In genomic region chrX:164322492-164322891, GRCm38 (mm10) we compare ENCODE assay signal across 24 mouse cellular contexts. TPM values are rescaled to one million over a fixed set of nuclear protein-coding genes. Genes with fewer than 3 reads are reported as not detected.
DNase-seq lines count a peak whose midpoint lies in the region; ATAC-seq and TF ChIP-seq lines count a peak whose summit lies in the region.
"Had no signal": no experiment of that assay in that cellular context is flagged by ENCODE, and none has a peak within 500 bp of the region (broad histone marks: within the 10 kb centered on the region; RNA-seq: fewer than 3 reads in every experiment).

No protein-coding gene starts in this region.

- no peaks in the 10 kb centered on the region for H3K36me3 ChIP-seq in lung, embryonic 14.5 days (ENCODE audit: insufficient read depth)
- H3K36me3 ChIP-seq in lung, postnatal 0 days (ENCODE audit: insufficient read depth, low read length) = no peaks in the 10 kb centered on the region
- H3K36me3 ChIP-seq in limb, embryonic 10.5 days = no peaks in the 10 kb centered on the region
- H3K36me3 ChIP-seq in hindbrain, postnatal 0 days (ENCODE audit: insufficient read depth, low read length) = no peaks in the 10 kb centered on the region
- H3K36me3 ChIP-seq: embryonic facial prominence, embryonic 10.5 days; embryonic facial prominence, embryonic 12.5 days; forebrain, embryonic 15.5 days; G1E had no signal

- no peak overlapping the region for H3K9ac ChIP-seq in lung, embryonic 14.5 days
- no peak overlapping the region for H3K9ac ChIP-seq in lung, postnatal 0 days (replicated peaks; ENCODE audit: low read depth)
- no peak overlapping the region for H3K9ac ChIP-seq in hindbrain, postnatal 0 days (replicated peaks; ENCODE audit: low read length)
- H3K9ac ChIP-seq: embryonic facial prominence, embryonic 12.5 days; forebrain, embryonic 13.5 days; forebrain, embryonic 15.5 days; forebrain, postnatal 0 days had no signal

- no peaks in the 10 kb centered on the region for H3K27me3 ChIP-seq in lung, embryonic 14.5 days (ENCODE audit: insufficient read depth, low read length)
- H3K27me3 ChIP-seq in lung, postnatal 0 days (replicated peaks; ENCODE audit: insufficient read depth, low read length) = no peaks in the 10 kb centered on the region
- H3K27me3 ChIP-seq in limb, embryonic 10.5 days (ENCODE audit: low read depth, poor library complexity, severe bottlenecking) = peaks cover 59% of the 10 kb centered on the region
- H3K27me3 ChIP-seq in hindbrain, postnatal 0 days (ENCODE audit: insufficient read depth, low read length) = no peaks in the 10 kb centered on the region
- H3K27me3 ChIP-seq: CH12.LX; embryonic facial prominence, embryonic 12.5 days; forebrain, embryonic 13.5 days; forebrain, embryonic 15.5 days had no signal

- TF ChIP-seq CTCF in lung, embryonic 14.5 days (IDR thresholded peaks at IDR 0.05; ENCODE audit: low read depth) = no peak
- no peak for TF ChIP-seq CTCF in lung, postnatal 0 days (IDR thresholded peaks at IDR 0.05)
- no peak for TF ChIP-seq CTCF in hindbrain, postnatal 0 days (IDR thresholded peaks at IDR 0.05; ENCODE audit: low read depth)

- WGBS in lung, embryonic 14.5 days = 51% methylated on average over 5 of the region's 5 CpGs
- whole genome bisulfite sequencing in lung, postnatal 0 days = 65% methylated on average over 5 of the region's 5 CpGs
- 85% methylated on average over 5 of the region's 5 CpGs for WGBS in limb, embryonic 10.5 days
- 81% methylated on average over 5 of the region's 5 CpGs for WGBS in hindbrain, postnatal 0 days

- no peak overlapping the region for H3K4me2 ChIP-seq in lung, embryonic 14.5 days
- no peak overlapping the region for H3K4me2 ChIP-seq in lung, postnatal 0 days (replicated peaks; ENCODE audit: low read depth, low read length)
- H3K4me2 ChIP-seq in hindbrain, postnatal 0 days (ENCODE audit: low read depth, low read length) = no peak overlapping the region
- H3K4me2 ChIP-seq: embryonic facial prominence, embryonic 12.5 days; forebrain, embryonic 13.5 days; forebrain, embryonic 15.5 days had no signal

- no peak overlapping the region for H3K4me3 ChIP-seq in lung, embryonic 14.5 days (ENCODE audit: low read depth, low read length)
- H3K4me3 ChIP-seq in lung, postnatal 0 days (ENCODE audit: low read depth, low read length) = no peak overlapping the region
- no peak overlapping the region for H3K4me3 ChIP-seq in limb, embryonic 10.5 days
- no peak overlapping the region for H3K4me3 ChIP-seq in hindbrain, postnatal 0 days (ENCODE audit: low read length)
- H3K4me3 ChIP-seq: embryonic facial prominence, embryonic 10.5 days; embryonic facial prominence, embryonic 12.5 days; forebrain, embryonic 13.5 days; forebrain, embryonic 15.5 days had no signal

- no peaks in the 10 kb centered on the region for H3K9me3 ChIP-seq in lung, embryonic 14.5 days (ENCODE audit: low read depth, low read length)
- H3K9me3 ChIP-seq in lung, postnatal 0 days (ENCODE audit: low read length) = no peaks in the 10 kb centered on the region
- no peaks in the 10 kb centered on the region for H3K9me3 ChIP-seq in limb, embryonic 10.5 days (replicated peaks)
- H3K9me3 ChIP-seq in hindbrain, postnatal 0 days (ENCODE audit: low read length) = no peaks in the 10 kb centered on the region
- H3K9me3 ChIP-seq: embryonic facial prominence, embryonic 10.5 days; embryonic facial prominence, embryonic 12.5 days; forebrain, embryonic 13.5 days; forebrain, embryonic 15.5 days; G1E had no signal

- no peak for ATAC-seq in lung, embryonic 14.5 days (ENCODE audit: insufficient read depth)
- no peak for ATAC-seq in lung, postnatal 0 days
- no peak for ATAC-seq in hindbrain, postnatal 0 days
- ATAC-seq: activated CD4-positive, CD25-positive, alpha-beta regulatory T cell, adult 4 months; CD4-positive, CD25-positive, alpha-beta regulatory T cell, adult 4 months; forebrain, embryonic 13.5 days; forebrain, embryonic 15.5 days; forebrain, postnatal 0 days; Patski had no signal

- TF ChIP-seq EP300 in lung, postnatal 0 days (IDR thresholded peaks at IDR 0.05) = no peak

- H3K27ac ChIP-seq in lung, embryonic 14.5 days (ENCODE audit: low read depth) = no peak overlapping the region
- no peak overlapping the region for H3K27ac ChIP-seq in lung, postnatal 0 days (ENCODE audit: low read length)
- H3K27ac ChIP-seq in limb, embryonic 10.5 days = 0 out of 2 replicates have a peak overlapping the region, but pooled peaks have one; percentile 71
- no peak overlapping the region for H3K27ac ChIP-seq in hindbrain, postnatal 0 days
- H3K27ac ChIP-seq: embryonic facial prominence, embryonic 12.5 days; forebrain, embryonic 13.5 days had no signal

- no peaks in the 10 kb centered on the region for H3K4me1 ChIP-seq in lung, embryonic 14.5 days (ENCODE audit: insufficient read depth)
- H3K4me1 ChIP-seq in lung, postnatal 0 days (ENCODE audit: insufficient read depth, low read depth, low read length) = no peaks in the 10 kb centered on the region
- 0 out of 2 replicates have a peak, but pooled peaks cover 3% of the 10 kb centered on the region for H3K4me1 ChIP-seq in limb, embryonic 10.5 days
- no peaks in the 10 kb centered on the region for H3K4me1 ChIP-seq in hindbrain, postnatal 0 days (ENCODE audit: insufficient read depth, low read length)
- H3K4me1 ChIP-seq: embryonic facial prominence, embryonic 10.5 days; embryonic facial prominence, embryonic 12.5 days; forebrain, embryonic 13.5 days; forebrain, embryonic 15.5 days had no signal

- DNase-seq in lung, embryonic 14.5 days = peak; percentile 50
- DNase-seq in lung, postnatal 0 days (ENCODE audit: low spot score) = no peak
- DNase-seq in limb, embryonic 10.5 days (ENCODE audit: low spot score) = no peak
- no peak for DNase-seq in left cerebral cortex, adult 18-20 months (ENCODE audit: low spot score in 2 of 2)
- DNase-seq in hindbrain, postnatal 0 days (ENCODE audit: low spot score) = no peak
- DNase-seq: adrenal gland, adult 8-10 months; adrenal gland, postnatal 14 days; adrenal gland, postnatal 36 days; B cell, adult 2 months; cerebellum, adult 11-12 months; cerebellum, adult 2 months; cerebellum, adult 9-10 months; cerebellum, postnatal 10 days; cerebellum, postnatal 25 days; forebrain, postnatal 0 days had no signal

RNA-seq across cellular contexts. Expression of gene Vegfd, which starts 50.7 kb away (rescaled TPM):
- 40.1 and 45.0 TPM in 2 replicates for polyA plus RNA-seq in lung, embryonic 14.5 days (2014; fragmentation: Nextera tagmentation; extraction: Ambion mirVana)
- 26.6 and 26.8 TPM in 2 replicates for polyA plus RNA-seq in lung, postnatal 0 days (2015; fragmentation: Nextera tagmentation; extraction: Ambion mirVana)
- polyA plus RNA-seq in limb, embryonic 10.5 days (2016; fragmentation: Nextera tagmentation; extraction: Ambion mirVana) = 6.3 and 9.6 TPM in 2 replicates
- 1 to 10 TPM; 1.8 to 2.4 TPM for total RNA-seq in left cerebral cortex, adult 18-20 months (2021)
- total RNA-seq in hindbrain, postnatal 0 days (2014; rRNA removed) = not detected in 2 replicates
- 0.29 and 0.33 TPM in 2 replicates for polyA plus RNA-seq in hindbrain, postnatal 0 days (2015; fragmentation: Nextera tagmentation; extraction: Ambion mirVana)
- total RNA-seq: CH12.LX had no signal
- polyA plus RNA-seq: activated CD4-positive, CD25-positive, alpha-beta regulatory T cell, adult 4 months; CD4-positive, CD25-positive, alpha-beta regulatory T cell, adult 4 months; G1E had no signal

RNA-seq across cellular contexts. Expression of gene Pir, which starts 53.3 kb away (rescaled TPM):
- polyA plus RNA-seq in lung, embryonic 14.5 days (2014; fragmentation: Nextera tagmentation; extraction: Ambion mirVana) = 15.1 and 15.9 TPM in 2 replicates
- polyA plus RNA-seq in lung, postnatal 0 days (2015; fragmentation: Nextera tagmentation; extraction: Ambion mirVana) = 24.0 and 24.2 TPM in 2 replicates
- 8.1 and 9.5 TPM in 2 replicates for polyA plus RNA-seq in limb, embryonic 10.5 days (2016; fragmentation: Nextera tagmentation; extraction: Ambion mirVana)
- total RNA-seq in left cerebral cortex, adult 18-20 months (2021) = 1 to 10 TPM; 7.9 to 8.4 TPM
- total RNA-seq in hindbrain, postnatal 0 days (2014; rRNA removed) = 0.65 and 0.94 TPM in 2 replicates
- 7.8 and 8.4 TPM in 2 replicates for polyA plus RNA-seq in hindbrain, postnatal 0 days (2015; fragmentation: Nextera tagmentation; extraction: Ambion mirVana)
- total RNA-seq: CH12.LX had no signal
- polyA plus RNA-seq: activated CD4-positive, CD25-positive, alpha-beta regulatory T cell, adult 4 months; CD4-positive, CD25-positive, alpha-beta regulatory T cell, adult 4 months; G1E; Patski had no signal
